Mouse (Mus musculus) stomach, embryonic 14.5 days (tissue): Measurements from ENCODE around the gene Gimap9. TPM values are rescaled to one million over a fixed set of nuclear protein-coding genes. Genes with fewer than 3 reads are reported as not detected.

Experiments
- polyA plus RNA-seq: library from polyadenylated mRNA; unstranded; fragments of >200 nt; fragmentation: Nextera tagmentation; extraction: Ambion mirVana; gene quantifications from 2 replicates; pipeline ENCODE4 v1.2.1, GENCODE M21; 2014

Gene Gimap9
- polyA plus RNA-seq, 1 experiment from 2014 or later = 6.7 TPM

Other genes with a start within 250 kb of the Gimap9 start
- 27.1 and 30.8 TPM in 2 replicates for gene Zfp467, start 230.3 kb upstream of the Gimap9 start, polyA plus RNA-seq
- 0.20 and 0.41 TPM in 2 replicates for gene Sspo, start 227.9 kb upstream of the Gimap9 start, polyA plus RNA-seq
- 25.7 and 27.5 TPM in 2 replicates for gene Atp6v0e2, start 138.5 kb upstream of the Gimap9 start, polyA plus RNA-seq
- 4.6 and 7.7 TPM in 2 replicates for gene Lrrc61, start 121.3 kb upstream of the Gimap9 start, polyA plus RNA-seq
- 88.6 and 91.1 TPM in 2 replicates for gene Rarres2, start 103.3 kb upstream of the Gimap9 start, polyA plus RNA-seq
- gene Gm45021, start 86.5 kb upstream of the Gimap9 start, polyA plus RNA-seq = not detected in 2 replicates
- gene Repin1, start 82.2 kb upstream of the Gimap9 start, polyA plus RNA-seq = 27.1 and 27.5 TPM in 2 replicates
- not detected in 2 replicates for gene Gm44965, start 82.2 kb upstream of the Gimap9 start, polyA plus RNA-seq
- 6.9 and 7.0 TPM in 2 replicates for gene Zfp775, start 74.1 kb upstream of the Gimap9 start, polyA plus RNA-seq
- 0.94 and 1.1 TPM in 2 replicates for gene AI854703, start 49.4 kb upstream of the Gimap9 start, polyA plus RNA-seq
- gene Gimap8, start 28.9 kb upstream of the Gimap9 start, polyA plus RNA-seq = 0.43 and 0.56 TPM in 2 replicates
- gene Gimap4, start 8.4 kb downstream of the Gimap9 start, polyA plus RNA-seq = 17.4 and 17.5 TPM in 2 replicates
- 20.4 and 21.6 TPM in 2 replicates for gene Gimap6, start 32.1 kb downstream of the Gimap9 start, polyA plus RNA-seq
- gene Gm28053, start 42.5 kb downstream of the Gimap9 start, polyA plus RNA-seq = 1.9 and 3.8 TPM in 2 replicates
- not detected in 2 replicates for gene Gimap7, start 42.5 kb downstream of the Gimap9 start, polyA plus RNA-seq
- gene Gimap1, start 62.9 kb downstream of the Gimap9 start, polyA plus RNA-seq = 14.4 and 16.2 TPM in 2 replicates
- gene Gimap5, start 70.1 kb downstream of the Gimap9 start, polyA plus RNA-seq = 5.5 and 8.2 TPM in 2 replicates
- not detected in 2 replicates for gene Gimap3, start 94.7 kb downstream of the Gimap9 start, polyA plus RNA-seq
- gene Tmem176a, start 164.8 kb downstream of the Gimap9 start, polyA plus RNA-seq = 179 and 184 TPM in 2 replicates
- gene Tmem176b, start 165.4 kb downstream of the Gimap9 start, polyA plus RNA-seq = 324 and 329 TPM in 2 replicates
- 0.18 TPM in 1 of 2 replicates, not detected in the other for gene Aoc1, start 196.8 kb downstream of the Gimap9 start, polyA plus RNA-seq